Mouse (Mus musculus): ENCODE data around the gene Ntm. TPM values are rescaled to one million over a fixed set of nuclear protein-coding genes. Genes with fewer than 3 reads are reported as not detected.

Gene Ntm
- polyA plus RNA-seq, 1 experiment from 2014 or later, result 11.5 TPM

DNA sequence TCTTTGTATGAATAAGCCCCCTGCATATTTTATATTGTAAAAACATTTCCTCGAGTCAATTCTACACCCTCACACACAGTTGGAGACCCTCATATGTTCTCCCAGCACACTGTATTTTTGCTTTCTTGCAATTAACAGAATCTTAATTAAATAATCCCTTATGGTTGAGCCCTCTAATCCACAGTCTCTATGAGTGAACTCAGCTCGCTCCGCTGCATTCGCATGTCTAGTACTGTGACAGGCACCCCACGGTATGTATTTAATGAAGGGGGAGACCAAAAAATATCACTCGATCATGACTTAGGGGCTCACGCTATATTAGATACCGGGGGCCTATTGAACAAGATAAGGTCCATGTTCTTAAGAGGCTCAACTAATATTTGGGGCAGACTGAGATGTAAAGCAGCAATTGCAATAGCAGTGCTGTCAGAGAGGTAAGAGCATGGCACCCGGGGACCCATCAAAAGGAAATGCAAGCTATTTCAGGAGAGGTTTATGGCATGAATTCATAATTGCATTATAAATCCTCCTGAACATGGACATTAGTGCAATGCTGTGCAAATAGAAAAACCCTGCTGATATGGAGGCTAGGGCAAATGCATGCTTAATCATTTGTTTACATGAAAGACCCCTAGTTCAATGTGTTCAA is 64.4 kb downstream of the Ntm start:
- H3K27me3 ChIP-seq (ENCODE audit: control insufficient read depth, insufficient read depth, low read length), result no peaks in the 10 kb centered on the region
- H3K4me2 ChIP-seq (ENCODE audit: low read depth, low read length), result no peak overlapping the region
- no peaks in the 10 kb centered on the region for H3K36me3 ChIP-seq (replicated peaks; ENCODE audit: control insufficient read depth, insufficient read depth, low read depth, low read length)
- H3K4me1 ChIP-seq (ENCODE audit: control insufficient read depth, insufficient read depth, low read length), result no peaks in the 10 kb centered on the region
- H3K9ac ChIP-seq (replicated peaks; ENCODE audit: low read length), result no peak overlapping the region
- WGBS, result 77% methylated on average over 9 of the region's 9 CpGs
- no peak overlapping the region for H3K4me3 ChIP-seq (ENCODE audit: low read depth, low read length)
- DNase-seq (ENCODE audit: low spot score) (no peak), ATAC-seq (replicated peaks; ENCODE audit: insufficient number of reproducible peaks, low FRiP score, low TSS enrichment, low read depth) (no peak)
- no peaks in the 10 kb centered on the region for H3K9me3 ChIP-seq (replicated peaks; ENCODE audit: control insufficient read depth, low read length)
- H3K27ac ChIP-seq (replicated peaks; ENCODE audit: low read depth, low read length), result no peak overlapping the region

DNA sequence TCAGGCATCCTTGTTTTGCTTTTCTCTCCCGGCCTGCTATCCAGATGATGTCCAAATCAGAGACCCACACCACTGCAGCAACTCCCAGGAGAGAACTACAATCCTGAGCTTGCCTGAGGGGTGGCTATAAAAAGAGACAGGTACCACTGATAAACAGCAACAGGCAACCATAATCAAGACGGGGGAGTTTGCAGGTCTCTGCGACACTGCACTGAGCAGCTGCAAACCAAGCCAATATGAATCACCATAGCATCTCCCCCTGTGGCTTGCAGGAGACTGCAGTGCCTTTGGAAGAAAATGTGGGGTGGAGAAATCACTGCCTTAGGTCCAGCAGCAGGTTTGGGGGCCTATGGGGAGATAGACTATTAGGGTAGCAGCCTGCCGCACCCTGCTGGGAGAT is 65.5 kb downstream of the Ntm start:
- Histone ChIP-seq H3K4me1 (ENCODE audit: control insufficient read depth, insufficient read depth, low read length) (no peaks in the 10 kb centered on the region), H3K27me3 (ENCODE audit: control insufficient read depth, insufficient read depth, low read length) (no peaks in the 10 kb centered on the region), H3K9me3 (replicated peaks; ENCODE audit: control insufficient read depth, low read length) (no peaks in the 10 kb centered on the region), H3K27ac (replicated peaks; ENCODE audit: low read depth, low read length) (no peak overlapping the region), H3K4me2 (ENCODE audit: low read depth, low read length) (no peak overlapping the region), H3K4me3 (ENCODE audit: low read depth, low read length) (no peak overlapping the region), H3K36me3 (replicated peaks; ENCODE audit: control insufficient read depth, insufficient read depth, low read depth, low read length) (no peaks in the 10 kb centered on the region), H3K9ac (replicated peaks; ENCODE audit: low read length) (no peak overlapping the region)
- 74% methylated on average over 4 of the region's 4 CpGs for WGBS
- DNase-seq (ENCODE audit: low spot score), result no peak
- no peak for ATAC-seq (replicated peaks; ENCODE audit: insufficient number of reproducible peaks, low FRiP score, low TSS enrichment, low read depth)

DNA sequence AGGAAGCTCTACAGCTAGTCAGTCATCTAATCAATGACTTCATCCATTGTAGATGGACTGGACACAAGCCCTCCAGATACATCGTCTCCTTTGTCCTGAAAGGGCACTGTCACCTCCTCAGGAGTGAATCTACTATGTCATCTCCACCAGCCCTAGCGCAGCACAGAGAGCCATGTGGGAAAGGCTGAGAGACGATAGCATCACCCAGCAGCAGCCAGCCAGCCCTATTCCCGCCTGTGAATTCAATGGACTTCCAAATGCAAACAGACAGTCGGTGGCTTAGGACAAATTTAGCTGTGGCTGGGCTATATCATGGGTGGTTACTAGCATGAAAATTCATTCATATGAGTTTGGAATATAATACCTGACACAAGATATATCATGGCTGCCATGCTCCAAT is 70.1 kb downstream of the Ntm start:
- no peak for DNase-seq (ENCODE audit: low spot score)
- ATAC-seq (replicated peaks; ENCODE audit: insufficient number of reproducible peaks, low FRiP score, low TSS enrichment, low read depth), result no peak
- H3K9me3 ChIP-seq (replicated peaks; ENCODE audit: control insufficient read depth, low read length), result no peaks in the 10 kb centered on the region
- H3K9ac ChIP-seq (replicated peaks; ENCODE audit: low read length), result no peak overlapping the region
- no peak overlapping the region for H3K27ac ChIP-seq (replicated peaks; ENCODE audit: low read depth, low read length)
- H3K4me3 ChIP-seq (ENCODE audit: low read depth, low read length), result no peak overlapping the region
- no peaks in the 10 kb centered on the region for H3K36me3 ChIP-seq (replicated peaks; ENCODE audit: control insufficient read depth, insufficient read depth, low read depth, low read length)
- H3K27me3 ChIP-seq (ENCODE audit: control insufficient read depth, insufficient read depth, low read length), result no peaks in the 10 kb centered on the region
- no peaks in the 10 kb centered on the region for H3K4me1 ChIP-seq (ENCODE audit: control insufficient read depth, insufficient read depth, low read length)
- no peak overlapping the region for H3K4me2 ChIP-seq (ENCODE audit: low read depth, low read length)
- 80% methylated on average over 5 of the region's 5 CpGs for WGBS

DNA sequence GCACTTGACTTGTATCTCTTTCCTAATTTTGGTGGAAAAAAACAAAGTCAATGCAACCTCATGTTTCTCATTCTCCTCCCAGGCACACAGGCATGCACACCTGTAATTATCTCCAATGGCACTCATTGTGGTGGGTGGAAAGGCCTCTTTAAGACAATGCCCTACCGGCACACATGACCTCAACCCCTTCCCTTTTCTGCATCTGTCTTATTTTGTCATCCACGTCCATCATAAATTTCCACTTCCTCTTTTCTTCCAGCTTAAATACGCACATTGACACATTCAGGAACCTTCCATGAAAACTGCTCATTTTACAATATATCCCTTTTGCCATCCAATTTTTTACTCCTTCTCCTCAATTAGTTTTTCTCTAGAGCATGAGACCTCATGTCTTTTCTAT is 74.2 kb downstream of the Ntm start:
- no peaks in the 10 kb centered on the region for H3K4me1 ChIP-seq (ENCODE audit: control insufficient read depth, insufficient read depth, low read length)
- no peak overlapping the region for H3K27ac ChIP-seq (replicated peaks; ENCODE audit: low read depth, low read length)
- H3K4me2 ChIP-seq (ENCODE audit: low read depth, low read length), result no peak overlapping the region
- H3K9me3 ChIP-seq (replicated peaks; ENCODE audit: control insufficient read depth, low read length), result no peaks in the 10 kb centered on the region
- no peaks in the 10 kb centered on the region for H3K36me3 ChIP-seq (replicated peaks; ENCODE audit: control insufficient read depth, insufficient read depth, low read depth, low read length)
- whole genome bisulfite sequencing, result 85% methylated on average over 3 of the region's 3 CpGs
- DNase-seq (ENCODE audit: low spot score), result no peak
- no peak overlapping the region for H3K9ac ChIP-seq (replicated peaks; ENCODE audit: low read length)
- no peak for ATAC-seq (replicated peaks; ENCODE audit: insufficient number of reproducible peaks, low FRiP score, low TSS enrichment, low read depth)
- no peak overlapping the region for H3K4me3 ChIP-seq (ENCODE audit: low read depth, low read length)
- no peaks in the 10 kb centered on the region for H3K27me3 ChIP-seq (ENCODE audit: control insufficient read depth, insufficient read depth, low read length)

DNA sequence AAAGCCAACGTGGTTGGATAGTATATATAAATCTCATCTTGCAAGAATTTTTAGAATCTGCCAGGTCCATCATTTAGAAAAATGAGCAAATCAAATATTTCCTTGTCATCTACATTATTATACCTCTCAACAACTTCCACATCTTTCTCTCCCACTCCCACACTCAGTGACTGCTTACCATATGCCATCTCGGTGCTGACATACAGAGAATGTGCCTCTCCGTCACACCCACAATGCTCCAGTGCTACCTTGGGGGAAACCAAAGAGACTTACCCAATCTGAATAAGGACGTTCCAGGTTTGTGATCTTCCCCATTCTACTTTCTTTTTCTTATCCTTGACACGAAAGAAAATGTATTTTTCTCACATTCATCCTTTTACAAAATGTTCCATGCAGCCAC is 75.0 kb downstream of the Ntm start:
- Histone ChIP-seq H3K4me3 (ENCODE audit: low read depth, low read length) (no peak overlapping the region), H3K4me1 (ENCODE audit: control insufficient read depth, insufficient read depth, low read length) (no peaks in the 10 kb centered on the region), H3K9ac (replicated peaks; ENCODE audit: low read length) (no peak overlapping the region), H3K9me3 (replicated peaks; ENCODE audit: control insufficient read depth, low read length) (no peaks in the 10 kb centered on the region), H3K27ac (replicated peaks; ENCODE audit: low read depth, low read length) (no peak overlapping the region), H3K36me3 (replicated peaks; ENCODE audit: control insufficient read depth, insufficient read depth, low read depth, low read length) (no peaks in the 10 kb centered on the region), H3K27me3 (ENCODE audit: control insufficient read depth, insufficient read depth, low read length) (no peaks in the 10 kb centered on the region), H3K4me2 (ENCODE audit: low read depth, low read length) (no peak overlapping the region)
- DNase-seq (ENCODE audit: low spot score) (no peak), ATAC-seq (replicated peaks; ENCODE audit: insufficient number of reproducible peaks, low FRiP score, low TSS enrichment, low read depth) (no peak)
- 89% methylated on average over 5 of the region's 5 CpGs for whole genome bisulfite sequencing

DNA sequence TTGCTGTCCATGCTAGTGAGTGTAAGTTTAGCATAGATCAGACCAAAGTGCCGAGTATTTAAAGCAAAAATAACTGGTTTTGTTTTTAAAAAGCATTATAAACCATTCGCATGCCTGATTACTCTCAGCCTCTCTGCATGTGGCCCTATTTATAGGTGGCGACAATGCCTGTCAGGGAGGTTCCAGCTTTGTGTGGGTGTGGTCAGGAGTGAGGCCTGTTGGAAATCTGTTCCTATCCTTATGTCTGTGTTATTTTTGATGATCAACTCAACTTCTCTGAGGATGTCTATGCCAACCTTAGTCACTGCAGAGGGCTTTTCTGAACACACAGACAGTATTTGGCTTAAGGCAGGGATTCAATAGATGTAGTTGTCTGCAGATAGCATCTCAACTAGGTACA is 78.9 kb downstream of the Ntm start:
- Histone ChIP-seq H3K4me3 (ENCODE audit: low read depth, low read length) (no peak overlapping the region), H3K9me3 (replicated peaks; ENCODE audit: control insufficient read depth, low read length) (no peaks in the 10 kb centered on the region), H3K27ac (replicated peaks; ENCODE audit: low read depth, low read length) (no peak overlapping the region), H3K27me3 (ENCODE audit: control insufficient read depth, insufficient read depth, low read length) (no peaks in the 10 kb centered on the region), H3K4me1 (ENCODE audit: control insufficient read depth, insufficient read depth, low read length) (no peaks in the 10 kb centered on the region), H3K4me2 (ENCODE audit: low read depth, low read length) (no peak overlapping the region), H3K36me3 (replicated peaks; ENCODE audit: control insufficient read depth, insufficient read depth, low read depth, low read length) (no peaks in the 10 kb centered on the region), H3K9ac (replicated peaks; ENCODE audit: low read length) (no peak overlapping the region)
- WGBS, result 67% methylated on average over 3 of the region's 3 CpGs
- no peak for DNase-seq (ENCODE audit: low spot score)
- ATAC-seq (replicated peaks; ENCODE audit: insufficient number of reproducible peaks, low FRiP score, low TSS enrichment, low read depth), result no peak

DNA sequence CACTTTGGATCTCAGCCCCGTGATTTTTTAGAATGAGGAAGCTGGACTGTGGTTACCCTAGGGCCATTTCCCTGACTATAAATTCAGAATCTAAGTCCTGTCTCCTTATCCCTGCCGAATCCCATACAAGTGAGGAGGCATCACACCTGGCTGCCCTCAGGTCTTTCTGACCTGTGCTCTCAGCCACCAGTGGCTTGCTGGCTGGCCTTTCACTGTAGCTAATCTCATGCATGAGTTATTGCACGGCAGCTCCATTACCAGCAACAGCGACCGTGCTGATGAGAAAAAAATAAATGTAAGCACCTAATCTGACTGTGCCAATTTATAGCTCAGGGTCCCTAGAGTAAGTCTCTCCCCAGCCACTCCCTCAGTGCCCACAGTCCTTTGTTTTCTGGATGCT is 81.3 kb downstream of the Ntm start:
- H3K27ac ChIP-seq (replicated peaks; ENCODE audit: low read depth, low read length), result no peak overlapping the region
- 80% methylated on average over 5 of the region's 5 CpGs for WGBS
- no peaks in the 10 kb centered on the region for H3K4me1 ChIP-seq (ENCODE audit: control insufficient read depth, insufficient read depth, low read length)
- H3K4me3 ChIP-seq (ENCODE audit: low read depth, low read length), result no peak overlapping the region
- H3K27me3 ChIP-seq (ENCODE audit: control insufficient read depth, insufficient read depth, low read length), result no peaks in the 10 kb centered on the region
- H3K9me3 ChIP-seq (replicated peaks; ENCODE audit: control insufficient read depth, low read length), result no peaks in the 10 kb centered on the region
- no peaks in the 10 kb centered on the region for H3K36me3 ChIP-seq (replicated peaks; ENCODE audit: control insufficient read depth, insufficient read depth, low read depth, low read length)
- H3K4me2 ChIP-seq (ENCODE audit: low read depth, low read length), result no peak overlapping the region
- no peak for ATAC-seq (replicated peaks; ENCODE audit: insufficient number of reproducible peaks, low FRiP score, low TSS enrichment, low read depth)
- H3K9ac ChIP-seq (replicated peaks; ENCODE audit: low read length), result no peak overlapping the region
- DNase-seq (ENCODE audit: low spot score), result no peak

DNA sequence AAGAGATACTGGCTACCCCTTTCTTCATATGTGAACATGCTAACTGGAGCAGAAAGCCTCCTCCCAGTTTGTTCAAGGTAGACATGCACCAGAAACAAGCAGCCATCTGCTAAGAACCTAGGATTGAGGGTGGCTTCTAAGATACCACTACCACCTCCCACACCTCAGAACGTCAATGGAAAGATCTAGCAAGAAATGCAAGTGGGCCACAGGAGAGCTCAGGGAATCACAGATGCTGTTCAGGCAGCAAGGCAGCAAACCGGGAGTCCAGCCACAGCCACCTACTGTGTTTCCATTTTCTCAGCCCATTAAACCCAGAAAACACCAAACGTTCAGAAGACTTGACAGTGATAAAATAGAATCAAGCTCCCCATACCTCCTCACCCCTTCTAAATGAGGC is 85.4 kb downstream of the Ntm start:
- ATAC-seq (replicated peaks; ENCODE audit: insufficient number of reproducible peaks, low FRiP score, low TSS enrichment, low read depth) (no peak), DNase-seq (ENCODE audit: low spot score) (no peak)
- Histone ChIP-seq H3K4me1 (ENCODE audit: control insufficient read depth, insufficient read depth, low read length) (no peaks in the 10 kb centered on the region), H3K4me3 (ENCODE audit: low read depth, low read length) (no peak overlapping the region), H3K4me2 (ENCODE audit: low read depth, low read length) (no peak overlapping the region), H3K9ac (replicated peaks; ENCODE audit: low read length) (no peak overlapping the region), H3K36me3 (replicated peaks; ENCODE audit: control insufficient read depth, insufficient read depth, low read depth, low read length) (no peaks in the 10 kb centered on the region), H3K9me3 (replicated peaks; ENCODE audit: control insufficient read depth, low read length) (no peaks in the 10 kb centered on the region), H3K27me3 (ENCODE audit: control insufficient read depth, insufficient read depth, low read length) (no peaks in the 10 kb centered on the region), H3K27ac (replicated peaks; ENCODE audit: low read depth, low read length) (no peak overlapping the region)
- 87% methylated on average over 3 of the region's 3 CpGs for WGBS
